Comparison of ENCODE assay signal across 24 mouse cellular contexts in genomic region chr4:103010734-103011133, GRCm38 (mm10). TPM values are rescaled to one million over a fixed set of nuclear protein-coding genes. Genes with fewer than 3 reads are reported as not detected.
"Had no signal": no experiment of that assay in that cellular context is flagged by ENCODE, and none has a peak within 500 bp of the region (broad histone marks: within the 10 kb centered on the region; RNA-seq: fewer than 3 reads in every experiment).

No protein-coding gene starts in this region.

- H3K27me3 ChIP-seq: liver, embryonic 13.5 days; liver, embryonic 15.5 days; lung, embryonic 15.5 days; megakaryocyte, embryonic 14.5 days; midbrain, embryonic 13.5 days; midbrain, embryonic 15.5 days; neural tube, embryonic 12.5 days; stomach, embryonic 15.5 days had no signal

- H3K4me3 ChIP-seq: liver, embryonic 13.5 days; liver, embryonic 15.5 days; lung, embryonic 15.5 days; megakaryocyte, embryonic 14.5 days; midbrain, embryonic 13.5 days; midbrain, embryonic 15.5 days; neural tube, embryonic 12.5 days; stomach, embryonic 15.5 days had no signal

- H3K4me1 ChIP-seq: liver, embryonic 13.5 days had no signal

- DNase-seq: liver, embryonic 13.5 days; liver, postnatal 0 days; lung, adult 2 months; lung, postnatal 14 days; lung, postnatal 36 days; right cerebral cortex, postnatal 14 days had no signal

- H3K27ac ChIP-seq: liver, embryonic 13.5 days; liver, embryonic 15.5 days; lung, embryonic 15.5 days; macrophage; midbrain, embryonic 13.5 days; midbrain, embryonic 15.5 days; neural tube, embryonic 12.5 days; stomach, embryonic 15.5 days; stomach, postnatal 0 days had no signal

- H3K36me3 ChIP-seq: liver, embryonic 13.5 days; liver, embryonic 15.5 days; lung, embryonic 15.5 days; midbrain, embryonic 13.5 days; midbrain, embryonic 15.5 days; neural tube, embryonic 12.5 days; stomach, embryonic 15.5 days had no signal

RNA-seq across cellular contexts. Expression of gene Insl5, which starts 15.9 kb away (rescaled TPM):
- total RNA-seq: megakaryocyte progenitor cell, adult 5-6 weeks; midbrain, postnatal 0 days; monocyte, adult 5-6 weeks; neutrophil, adult 5-6 weeks had no signal
- polyA plus RNA-seq: liver, embryonic 11.5 days; liver, embryonic 13.5 days; liver, embryonic 15.5 days; liver, postnatal 0 days; lung, adult 2 months; lung, postnatal 0 days; macrophage; spleen, adult 2 months; stomach, embryonic 15.5 days; stomach, postnatal 0 days; urinary bladder, adult 2 months had no signal

RNA-seq across cellular contexts. Expression of gene Tctex1d1, which starts 32.3 kb away (rescaled TPM):
- total RNA-seq: monocyte, adult 5-6 weeks; neutrophil, adult 5-6 weeks had no signal
- polyA plus RNA-seq: liver, postnatal 0 days; lung, adult 2 months; macrophage; midbrain, embryonic 11.5 days; spleen, adult 2 months had no signal
